Mouse (Mus musculus) limb, embryonic 12.5 days (tissue): ENCODE measurements around the gene Slc17a7. TPM values are rescaled to one million over a fixed set of nuclear protein-coding genes. Genes with fewer than 3 reads are reported as not detected.

Experiments used
- ATAC-seq: fragments of 200-750 bp; cut with Nextera tagmentation; 2 replicates; pipeline ENCODE4 v1.8.0; 2017; ENCODE audit warnings: low read depth, moderate TSS enrichment; ENCODE audit not compliant: insufficient number of reproducible peaks, insufficient read depth, low FRiP score, low TSS enrichment
- H3K27ac ChIP-seq: fragments of 300-500 bp; sonication (generic); 2 replicates; pipeline ENCODE4 v1.5.1; 2016; ENCODE audit warnings: mild to moderate bottlenecking, moderate library complexity
- H3K27me3 ChIP-seq: fragments of 300-500 bp; sonication (generic); 2 replicates; pipeline ENCODE4 v1.6.1; 2016; ENCODE audit warnings: mild to moderate bottlenecking, moderate library complexity
- H3K36me3 ChIP-seq: fragments of 300-500 bp; sonication (generic); 2 replicates; pipeline ENCODE4 v1.6.1; 2016; ENCODE audit warnings: mild to moderate bottlenecking, moderate library complexity
- H3K4me1 ChIP-seq: fragments of 300-500 bp; sonication (generic); replicated peaks from 2 replicates; pipeline ENCODE4 v1.6.1; 2016
- H3K4me2 ChIP-seq: fragments of 300-500 bp; sonication (generic); 2 replicates; pipeline ENCODE4 v1.6.1; 2016; ENCODE audit warnings: mild to moderate bottlenecking, moderate library complexity
- H3K4me3 ChIP-seq: fragments of 300-500 bp; sonication (generic); replicated peaks from 2 replicates; pipeline ENCODE4 v1.5.1; 2016; ENCODE audit warnings: mild to moderate bottlenecking
- H3K9ac ChIP-seq: fragments of 300-500 bp; sonication (generic); replicated peaks from 2 replicates; pipeline ENCODE4 v1.6.1; 2016; ENCODE audit warnings: mild to moderate bottlenecking, moderate library complexity
- H3K9me3 ChIP-seq: fragments of 300-500 bp; sonication (generic); 2 replicates; pipeline ENCODE4 v1.6.1; 2016; ENCODE audit warnings: mild to moderate bottlenecking, moderate library complexity
- WGBS: fragments of 180-500 bp; shearing (Covaris S2); methylation state at CpG from one replicate; pipeline ENCODE4 v1.1.7; 2016; 5-methylcytosine and 5-hydroxymethylcytosine counted together
- polyA plus RNA-seq: library from polyadenylated mRNA; unstranded; fragments of >200 nt; fragmentation: Nextera tagmentation; extraction: Ambion mirVana; gene quantifications from 2 replicates; pipeline ENCODE4 v1.2.1, GENCODE M21; 2016

Gene Slc17a7
- polyA plus RNA-seq, 1 experiment from 2014 or later: 0.25 TPM

GRCm38 (mm10) chr7:45193406-45193805 lies 29.7 kb downstream of the Slc17a7 start:
- Histone ChIP-seq H3K4me1 (peaks cover 24% of the 10 kb centered on the region), H3K4me3 (no peak overlapping the region), H3K9me3 (no peaks in the 10 kb centered on the region), H3K27me3 (peaks cover 31% of the 10 kb centered on the region), H3K36me3 (no peaks in the 10 kb centered on the region), H3K27ac (no peak overlapping the region), H3K4me2 (no peak overlapping the region), H3K9ac (no peak overlapping the region)
- ATAC-seq: no peak
- 55% methylated on average over 5 of the region's 5 CpGs for WGBS

- whole genome bisulfite sequencing: 68% methylated on average over 17 of the region's 17 CpGs
- Histone ChIP-seq H3K27me3 (peaks cover 27% of the 10 kb centered on the region), H3K27ac (no peak overlapping the region)
Observed at GRCm38 (mm10) chr7:45193871-45194785, 30.4 kb downstream of the Slc17a7 start.

GRCm38 (mm10) chr7:45195341-45196175 lies 31.8 kb downstream of the Slc17a7 start:
- H3K4me1 ChIP-seq: peaks cover 24% of the 10 kb centered on the region
- H3K9me3 ChIP-seq: no peaks in the 10 kb centered on the region
- no peak overlapping the region for H3K9ac ChIP-seq
- H3K4me2 ChIP-seq: no peak overlapping the region
- no peak for ATAC-seq
- no peak overlapping the region for H3K4me3 ChIP-seq
- H3K27me3 ChIP-seq: peaks cover 19% of the 10 kb centered on the region
- H3K36me3 ChIP-seq: no peaks in the 10 kb centered on the region
- H3K27ac ChIP-seq: no peak overlapping the region
- WGBS: 54% methylated on average over 13 of the region's 13 CpGs

More at GRCm38 (mm10) chr7:45193871-45194785, 30.4 kb downstream of the Slc17a7 start:
- Histone ChIP-seq H3K9ac (no peak overlapping the region), H3K4me3 (no peak overlapping the region), H3K4me2 (no peak overlapping the region), H3K4me1 (peaks cover 24% of the 10 kb centered on the region), H3K36me3 (no peaks in the 10 kb centered on the region), H3K9me3 (no peaks in the 10 kb centered on the region)
- ATAC-seq: no peak

- peaks cover 21% of the 10 kb centered on the region for H3K27me3 ChIP-seq
- H3K27ac ChIP-seq: no peak overlapping the region
Observed at GRCm38 (mm10) chr7:45196176-45196535, 32.4 kb downstream of the Slc17a7 start.

GRCm38 (mm10) chr7:45196994-45197393 lies 33.2 kb downstream of the Slc17a7 start:
- WGBS: 67% methylated on average over 5 of the region's 5 CpGs
- ATAC-seq: no peak
- Histone ChIP-seq H3K9ac (no peak overlapping the region), H3K27me3 (peaks cover 21% of the 10 kb centered on the region), H3K36me3 (no peaks in the 10 kb centered on the region), H3K4me1 (peaks cover 16% of the 10 kb centered on the region), H3K4me3 (no peak overlapping the region), H3K4me2 (no peak overlapping the region), H3K9me3 (no peaks in the 10 kb centered on the region), H3K27ac (no peak overlapping the region)

More at GRCm38 (mm10) chr7:45196176-45196535, 32.4 kb downstream of the Slc17a7 start:
- no peak overlapping the region for H3K4me3 ChIP-seq
- ATAC-seq: no peak
- 83% methylated on average over 4 of the region's 4 CpGs for WGBS
- no peaks in the 10 kb centered on the region for H3K9me3 ChIP-seq
- H3K4me1 ChIP-seq: peaks cover 24% of the 10 kb centered on the region
- no peaks in the 10 kb centered on the region for H3K36me3 ChIP-seq
- no peak overlapping the region for H3K9ac ChIP-seq
- H3K4me2 ChIP-seq: no peak overlapping the region

- no peak overlapping the region for H3K4me2 ChIP-seq
- H3K27ac ChIP-seq: no peak overlapping the region
- WGBS: 15% methylated on average over 5 of the region's 5 CpGs
- H3K4me3 ChIP-seq: no peak overlapping the region
- 0 out of 2 replicates have a peak, but pooled peaks have one; percentile 33 for ATAC-seq
- no peaks in the 10 kb centered on the region for H3K36me3 ChIP-seq
- peaks cover 21% of the 10 kb centered on the region for H3K27me3 ChIP-seq
- peaks cover 9% of the 10 kb centered on the region; the same call in 1 of the 2 replicates for H3K4me1 ChIP-seq
- no peaks in the 10 kb centered on the region for H3K9me3 ChIP-seq
- H3K9ac ChIP-seq: no peak overlapping the region
Observed at GRCm38 (mm10) chr7:45198435-45198834, 34.7 kb downstream of the Slc17a7 start.

GRCm38 (mm10) chr7:45198961-45199360 lies 35.2 kb downstream of the Slc17a7 start:
- no peak overlapping the region for H3K4me3 ChIP-seq
- no peaks in the 10 kb centered on the region for H3K9me3 ChIP-seq
- H3K27ac ChIP-seq: no peak overlapping the region
- ATAC-seq: no peak
- H3K4me2 ChIP-seq: no peak overlapping the region
- 83% methylated on average over 11 of the region's 11 CpGs for WGBS
- peaks cover 21% of the 10 kb centered on the region for H3K27me3 ChIP-seq
- no peaks in the 10 kb centered on the region for H3K36me3 ChIP-seq
- H3K9ac ChIP-seq: no peak overlapping the region
- peaks cover 9% of the 10 kb centered on the region; the same call in 1 of the 2 replicates for H3K4me1 ChIP-seq

GRCm38 (mm10) chr7:45202654-45203053 lies 38.9 kb downstream of the Slc17a7 start:
- Histone ChIP-seq H3K4me2 (no peak overlapping the region), H3K9ac (no peak overlapping the region), H3K9me3 (no peaks in the 10 kb centered on the region), H3K27me3 (peaks cover 11% of the 10 kb centered on the region; the same call in 1 of the 2 replicates), H3K4me1 (0 out of 2 replicates have a peak, but pooled peaks cover 2% of the 10 kb centered on the region), H3K36me3 (no peaks in the 10 kb centered on the region), H3K27ac (no peak overlapping the region), H3K4me3 (no peak overlapping the region)
- no peak for ATAC-seq
- WGBS: 51% methylated on average over 10 of the region's 10 CpGs

- 9% methylated on average over 44 of the region's 44 CpGs for WGBS
- Histone ChIP-seq H3K27ac (peak within 1 kb of the TSS; percentile 53; the same call in 1 of the 2 replicates), H3K9me3 (0 out of 2 replicates have a peak, but pooled peaks cover 4% of the 10 kb centered on the region), H3K4me3 (peak within 1 kb of the TSS; percentile 43), H3K36me3 (no peaks in the 10 kb centered on the region), H3K27me3 (0 out of 2 replicates have a peak, but pooled peaks cover 5% of the 10 kb centered on the region), H3K4me2 (peak within 1 kb of the TSS; percentile 56), H3K9ac (peak within 1 kb of the TSS; percentile 51; the same call in 1 of the 2 replicates), H3K4me1 (no peaks in the 10 kb centered on the region)
- ATAC-seq: peak; percentile 93
Observed at GRCm38 (mm10) chr7:45204380-45205143, 40.8 kb downstream of the Slc17a7 start, which contains the start of gene Ccdc155. Gene Ccdc155, minus strand, starts transcription at chr7:45204892.

GRCm38 (mm10) chr7:45208260-45208659 lies 44.5 kb downstream of the Slc17a7 start:
- Histone ChIP-seq H3K4me2 (no peak overlapping the region), H3K36me3 (no peaks in the 10 kb centered on the region), H3K4me1 (peaks cover 4% of the 10 kb centered on the region; the same call in 1 of the 2 replicates), H3K27me3 (peaks cover 32% of the 10 kb centered on the region), H3K9me3 (0 out of 2 replicates have a peak, but pooled peaks cover 4% of the 10 kb centered on the region), H3K9ac (no peak overlapping the region), H3K4me3 (no peak overlapping the region), H3K27ac (no peak overlapping the region)
- no peak for ATAC-seq
- 82% methylated on average over 6 of the region's 6 CpGs for WGBS
